Mouse (Mus musculus): Measurements from ENCODE around the gene Asb6. TPM values are rescaled to one million over a fixed set of nuclear protein-coding genes. Genes with fewer than 3 reads are reported as not detected.

The Asb6 gene
- total and polyA plus RNA-seq, 3 experiments, result 7.8 to 13.6 (median 8.1) TPM

DNA sequence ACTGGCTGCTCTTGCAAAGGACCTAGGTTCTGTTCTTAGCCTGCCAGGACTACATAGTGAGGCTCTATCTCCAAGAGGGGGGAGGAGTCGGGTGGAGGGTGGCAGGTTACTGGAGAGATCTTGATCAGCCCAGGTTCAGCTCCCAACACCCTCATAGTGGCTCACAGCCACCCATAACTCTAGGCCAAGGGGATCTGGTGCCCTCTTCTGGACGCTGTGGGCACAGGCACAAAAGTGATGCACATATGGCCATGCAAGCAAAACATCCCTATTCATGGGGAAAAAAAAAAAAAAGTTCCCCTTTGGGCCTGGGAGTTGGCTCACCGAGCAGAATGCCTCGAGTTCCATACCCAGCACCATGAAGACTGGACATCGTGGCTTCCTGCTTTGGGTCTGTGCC lies 818 bp downstream of the Asb6 start:
- Histone ChIP-seq H3K27ac (no peak overlapping the region), H3K4me1 (ENCODE audit: control insufficient read depth, insufficient read depth, low read length) (peaks cover 5% of the 10 kb centered on the region), H3K27me3 (ENCODE audit: control insufficient read depth, insufficient read depth, low read length) (no peaks in the 10 kb centered on the region), H3K9ac (ENCODE audit: low read depth, low read length) (no peak overlapping the region), H3K36me3 (ENCODE audit: control insufficient read depth, insufficient read depth, low read length) (no peaks in the 10 kb centered on the region), H3K4me3 (no peak overlapping the region), H3K79me2 (replicated peaks; ENCODE audit: control insufficient read depth, insufficient read depth, low read length) (no peaks in the 10 kb centered on the region; the same call in 1 of the 2 replicates)
- WGBS, result 45% methylated on average over 5 of the region's 5 CpGs
- no peak for DNase-seq
- intact Hi-C loops (cut with DNase I), result loop anchor here (2.0 kb wide), 1 partner anchor 107 kb away; no protein-coding TSS in a partner anchor
- TF ChIP-seq POLR2A (IDR thresholded peaks at IDR 0.05; ENCODE audit: insufficient read depth, low read depth, low read length), result no peak
- peak; percentile 61 for TF ChIP-seq CTCF (IDR thresholded peaks at IDR 0.05)
- no peak for TF ChIP-seq EP300 (IDR thresholded peaks at IDR 0.05; ENCODE audit: insufficient read depth, low read depth, low read length)

DNA sequence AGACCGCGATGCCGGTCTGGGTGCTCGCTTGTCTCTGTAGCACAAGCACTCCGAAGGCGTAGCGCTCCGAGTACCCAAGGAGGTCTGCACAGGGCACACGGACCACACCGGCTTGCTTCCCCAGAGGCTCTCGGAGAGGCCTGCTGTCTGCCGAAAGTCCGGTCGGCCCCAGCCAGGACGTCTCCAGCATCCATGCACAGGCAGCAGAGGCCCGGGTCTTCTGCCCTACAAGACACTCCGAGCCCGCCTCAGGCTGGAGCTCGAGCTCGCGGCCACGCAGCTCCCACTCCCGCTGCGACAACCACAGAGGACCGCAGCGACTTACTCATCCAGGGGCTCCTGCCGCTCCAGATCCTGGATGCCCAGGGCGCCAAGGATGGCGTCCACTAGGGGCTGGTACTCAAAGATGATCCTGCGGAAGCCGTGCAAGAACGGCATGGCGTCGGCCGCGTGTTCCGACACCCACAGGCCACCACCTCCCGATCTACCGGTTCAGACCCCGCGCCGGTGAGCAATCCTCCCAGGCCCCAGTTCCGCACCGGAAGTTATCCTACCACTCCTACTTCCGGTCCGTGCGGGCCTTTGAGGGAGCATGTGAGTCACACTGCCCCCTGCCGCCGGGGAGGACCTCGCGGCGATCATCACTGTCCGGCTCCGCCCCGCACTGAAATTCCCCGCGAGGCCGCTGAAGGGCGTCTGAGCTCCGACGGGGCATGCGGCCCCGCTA lies 2.2 kb downstream of the Asb6 start:
- peak overlapping the region; percentile 79 for H3K4me3 ChIP-seq
- peak overlapping the region; percentile 67 for H3K27ac ChIP-seq
- WGBS, result under 1% methylated on average over 63 of the region's 63 CpGs
- peaks cover 5% of the 10 kb centered on the region for H3K4me1 ChIP-seq (ENCODE audit: control insufficient read depth, insufficient read depth, low read length)
- peak; percentile 92 to 98 for DNase-seq
- intact Hi-C loops (cut with DNase I), result loop anchor here (2.0 kb wide), 1 partner anchor 109 kb away; no protein-coding TSS in a partner anchor
- H3K36me3 ChIP-seq (ENCODE audit: control insufficient read depth, insufficient read depth, low read length), result no peaks in the 10 kb centered on the region
- TF ChIP-seq CTCF (IDR thresholded peaks at IDR 0.05) (no peak), POLR2A (IDR thresholded peaks at IDR 0.05; ENCODE audit: insufficient read depth, low read depth, low read length) (peak; percentile 70), EP300 (IDR thresholded peaks at IDR 0.05; ENCODE audit: insufficient read depth, low read depth, low read length) (0 out of 2 replicates have a peak, but pooled peaks have one; percentile 71)
- no peaks in the 10 kb centered on the region; the same call in 1 of the 2 replicates for H3K79me2 ChIP-seq (replicated peaks; ENCODE audit: control insufficient read depth, insufficient read depth, low read length)
- H3K9ac ChIP-seq (ENCODE audit: low read depth, low read length), result peak overlapping the region; percentile 71
- no peaks in the 10 kb centered on the region for H3K27me3 ChIP-seq (ENCODE audit: control insufficient read depth, insufficient read depth, low read length)

DNA sequence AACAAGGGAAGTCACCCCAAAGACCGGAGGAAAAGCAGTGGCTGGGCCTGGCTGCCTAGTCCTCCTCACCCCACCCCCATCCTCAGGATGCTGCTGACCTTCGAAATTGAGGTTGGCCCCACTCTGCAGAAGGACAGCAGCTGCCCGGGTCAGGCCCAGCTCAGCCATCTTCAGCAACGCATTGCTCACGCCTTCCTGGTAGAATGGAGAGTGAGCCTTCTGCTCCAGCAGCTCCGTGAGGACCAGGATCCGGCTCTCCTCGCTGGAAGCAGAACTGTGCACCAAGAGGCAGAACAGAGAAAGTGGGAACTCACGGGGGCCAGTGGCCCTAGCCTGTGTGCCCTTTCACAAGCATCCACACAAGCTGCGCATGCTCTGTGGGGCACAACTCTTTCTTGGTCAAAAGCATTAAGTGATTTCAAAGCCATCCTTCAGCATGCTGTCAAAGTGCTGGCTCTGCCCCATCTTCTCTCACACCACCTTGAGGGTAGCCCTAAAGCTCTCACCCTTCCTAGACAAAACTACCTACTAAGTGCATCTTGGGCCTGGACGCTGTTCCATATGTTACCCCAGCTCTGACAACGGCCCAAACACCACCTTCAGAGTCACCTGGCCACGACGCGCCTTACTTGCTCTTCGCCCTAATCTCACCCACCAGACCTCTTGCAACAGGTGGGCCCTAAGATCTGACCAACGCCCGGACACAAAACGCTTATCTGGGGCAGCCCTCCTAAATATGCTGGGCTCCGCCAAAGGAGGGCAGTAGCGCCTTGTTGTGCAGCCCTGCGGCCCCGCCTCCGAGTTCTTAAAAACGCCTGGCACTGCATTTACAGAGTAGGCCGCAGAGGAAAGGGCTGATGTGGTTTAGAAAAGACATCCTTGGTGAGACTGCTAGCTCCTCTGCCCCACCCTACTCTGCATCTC lies 3.0 kb downstream of the Asb6 start:
- intact Hi-C loops (cut with DNase I), result no loop called here
- Histone ChIP-seq H3K27me3 (ENCODE audit: control insufficient read depth, insufficient read depth, low read length) (no peaks in the 10 kb centered on the region), H3K36me3 (ENCODE audit: control insufficient read depth, insufficient read depth, low read length) (no peaks in the 10 kb centered on the region), H3K9ac (ENCODE audit: low read depth, low read length) (peak overlapping the region; percentile 71), H3K4me1 (ENCODE audit: control insufficient read depth, insufficient read depth, low read length) (peaks cover 5% of the 10 kb centered on the region), H3K4me3 (peak overlapping the region; percentile 79), H3K79me2 (replicated peaks; ENCODE audit: control insufficient read depth, insufficient read depth, low read length) (no peaks in the 10 kb centered on the region; the same call in 1 of the 2 replicates), H3K27ac (peak overlapping the region; percentile 67)
- DNase-seq, result peak in 1 of 2 experiments; percentile 43
- WGBS, result 30% methylated on average over 26 of the region's 26 CpGs
- no peak for TF ChIP-seq EP300 (IDR thresholded peaks at IDR 0.05; ENCODE audit: insufficient read depth, low read depth, low read length)
- TF ChIP-seq CTCF (IDR thresholded peaks at IDR 0.05), result peak; percentile 42

DNA sequence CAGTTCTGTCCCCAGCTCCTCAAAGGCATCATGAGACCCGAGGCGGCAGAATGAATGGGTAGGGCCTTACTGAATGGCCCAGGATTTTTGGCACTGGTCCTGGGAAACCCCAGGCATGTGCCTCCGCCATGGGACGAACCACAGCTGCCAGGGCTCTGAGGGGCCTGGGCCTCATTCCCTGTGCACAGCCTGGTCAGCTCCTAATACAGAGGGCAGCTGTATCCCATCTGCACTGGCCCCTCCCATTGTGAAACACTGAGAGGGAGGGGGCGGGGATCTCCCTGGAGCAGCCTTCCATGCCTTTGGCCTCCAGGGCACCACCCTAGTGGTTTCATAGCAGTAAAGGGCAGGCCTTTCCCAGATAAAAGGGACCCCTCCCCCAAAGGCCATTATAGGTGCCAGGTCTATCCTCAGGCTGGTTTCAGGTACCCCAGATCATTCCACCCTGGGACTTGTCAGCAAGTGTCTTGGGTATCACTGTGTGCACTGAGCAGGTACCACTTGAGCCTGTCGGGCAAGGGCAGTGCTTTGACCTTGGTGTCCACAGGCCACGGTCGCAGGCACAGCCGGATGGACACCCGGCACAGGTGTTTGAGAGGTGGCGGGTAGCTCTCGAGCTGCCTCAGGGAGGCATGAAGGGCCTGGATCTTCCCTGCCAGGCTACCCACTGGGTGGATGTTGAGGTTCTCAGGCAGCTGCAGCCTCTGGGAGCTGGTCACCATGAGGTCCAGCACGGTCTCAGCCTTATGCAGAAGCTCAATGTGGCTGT lies 6.6 kb downstream of the Asb6 start:
- Histone ChIP-seq H3K36me3 (ENCODE audit: control insufficient read depth, insufficient read depth, low read length) (no peaks in the 10 kb centered on the region), H3K27me3 (ENCODE audit: control insufficient read depth, insufficient read depth, low read length) (no peaks in the 10 kb centered on the region), H3K9ac (ENCODE audit: low read depth, low read length) (no peak overlapping the region), H3K27ac (no peak overlapping the region), H3K4me3 (no peak overlapping the region), H3K4me1 (ENCODE audit: control insufficient read depth, insufficient read depth, low read length) (peaks cover 5% of the 10 kb centered on the region), H3K79me2 (replicated peaks; ENCODE audit: control insufficient read depth, insufficient read depth, low read length) (no peaks in the 10 kb centered on the region; the same call in 1 of the 2 replicates)
- intact Hi-C loops (cut with DNase I), result loop anchor here (2.0 kb wide), 1 partner anchor 15 kb away; no protein-coding TSS in a partner anchor
- DNase-seq, result peak; percentile 51 to 54
- TF ChIP-seq CTCF (IDR thresholded peaks at IDR 0.05) (no peak), POLR2A (IDR thresholded peaks at IDR 0.05; ENCODE audit: insufficient read depth, low read depth, low read length) (no peak), EP300 (IDR thresholded peaks at IDR 0.05; ENCODE audit: insufficient read depth, low read depth, low read length) (no peak)
- WGBS, result 64% methylated on average over 13 of the region's 13 CpGs

DNA sequence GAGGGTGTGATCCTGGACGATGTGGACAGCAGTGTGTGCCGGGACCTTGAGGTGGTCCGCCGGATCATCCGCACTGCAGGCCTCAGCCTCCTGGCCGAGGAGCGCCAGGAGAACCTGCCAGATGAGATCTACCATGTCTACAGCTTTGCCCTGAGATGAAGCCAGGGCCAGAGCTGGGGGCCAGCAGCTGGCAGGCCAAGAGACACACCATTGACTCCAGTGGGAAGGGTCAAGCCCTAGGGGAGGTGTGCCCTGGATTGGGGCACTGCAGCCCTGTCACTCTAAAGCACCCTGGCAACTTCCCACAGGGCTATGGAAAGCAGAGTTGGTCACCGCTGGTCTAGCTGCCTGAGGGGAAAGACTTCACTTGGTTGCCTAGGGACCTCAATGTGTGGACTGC lies 7.7 kb downstream of the Asb6 start:
- Histone ChIP-seq H3K36me3 (ENCODE audit: control insufficient read depth, insufficient read depth, low read length) (no peaks in the 10 kb centered on the region), H3K27me3 (ENCODE audit: control insufficient read depth, insufficient read depth, low read length) (no peaks in the 10 kb centered on the region), H3K27ac (no peak overlapping the region), H3K4me1 (ENCODE audit: control insufficient read depth, insufficient read depth, low read length) (peaks cover 5% of the 10 kb centered on the region), H3K79me2 (replicated peaks; ENCODE audit: control insufficient read depth, insufficient read depth, low read length) (no peaks in the 10 kb centered on the region; the same call in 1 of the 2 replicates), H3K4me3 (no peak overlapping the region), H3K9ac (ENCODE audit: low read depth, low read length) (no peak overlapping the region)
- no peak for TF ChIP-seq POLR2A (IDR thresholded peaks at IDR 0.05; ENCODE audit: insufficient read depth, low read depth, low read length)
- TF ChIP-seq CTCF (IDR thresholded peaks at IDR 0.05), result no peak
- WGBS, result 88% methylated on average over 8 of the region's 8 CpGs
- intact Hi-C loops (cut with DNase I), result no loop called here
- no peak for DNase-seq

All from heart, adult 2 months (tissue).